Mouse (Mus musculus) testis, adult 2 months (tissue): ENCODE data around the gene Gfy.

Experiments
- CTCF ChIP-seq: fragments of 200-500 bp; IDR thresholded peaks from 2 replicates; pipeline ENCODE4 v1.5.1; 2012; ENCODE audit warnings: low read depth, mild to moderate bottlenecking, inconsistent platforms, low read length, moderate library complexity; ENCODE audit not compliant: control insufficient read depth, insufficient read depth, insufficient replicate concordance
- POLR2A ChIP-seq: fragments of 200-500 bp; IDR thresholded peaks from 2 replicates; pipeline ENCODE4 v1.6.1; 2012; ENCODE audit warnings: low read depth, mild to moderate bottlenecking, inconsistent platforms, low read length, moderate library complexity; ENCODE audit not compliant: control insufficient read depth

GRCm38 (mm10) chr7:45127700-45128224, 51.6 kb downstream of the Gfy start:
- TF ChIP-seq POLR2A (no peak), CTCF (no peak)
